Mouse (Mus musculus): ENCODE measurements around the gene Pcbd2. TPM values are rescaled to one million over a fixed set of nuclear protein-coding genes. Genes with fewer than 3 reads are reported as not detected.
"Not testable (repeated sequence)": the region's sequence is repeated elsewhere in the genome, so short reads cannot be mapped to it uniquely, and the experiment has no call there.

Gene Pcbd2
- total RNA-seq (2015; ENCODE audit: low replicate concordance) (16.6 and 49.0 TPM in 2 replicates), total RNA-seq (2017; ENCODE audit: low replicate concordance) (2.1 and 22.8 TPM in 2 replicates)

GRCm38 (mm10) chr13:55727120-55727838 is at the start of gene Pcbd2:
Pcbd2 (plus strand) TSS chr13:55727368.
- ATAC-seq (replicated peaks; ENCODE audit: low FRiP score, poor library complexity, severe bottlenecking) = peak; percentile 93

- ATAC-seq (replicated peaks; ENCODE audit: low FRiP score, poor library complexity, severe bottlenecking) = no peak
Measured at GRCm38 (mm10) chr13:55682201-55682600, 45.0 kb upstream of the Pcbd2 start.

GRCm38 (mm10) chr13:55683581-55683980 is 43.6 kb upstream of the Pcbd2 start:
- ATAC-seq (replicated peaks; ENCODE audit: low FRiP score, poor library complexity, severe bottlenecking) = no peak

GRCm38 (mm10) chr13:55686107-55686633 is 41.0 kb upstream of the Pcbd2 start:
- no peak for ATAC-seq (replicated peaks; ENCODE audit: low FRiP score, poor library complexity, severe bottlenecking)

- ATAC-seq (replicated peaks; ENCODE audit: low FRiP score, poor library complexity, severe bottlenecking) = no peak
Measured at GRCm38 (mm10) chr13:55687927-55688602, 39.1 kb upstream of the Pcbd2 start.

GRCm38 (mm10) chr13:55692535-55693242 is 34.5 kb upstream of the Pcbd2 start, which contains the start of gene B230219D22Rik:
B230219D22Rik (plus strand) TSS chr13:55693124.
- ATAC-seq (replicated peaks; ENCODE audit: low FRiP score, poor library complexity, severe bottlenecking) = peak; percentile 94

GRCm38 (mm10) chr13:55693243-55693721 is 33.9 kb upstream of the Pcbd2 start:
- no peak; the same call in 1 of the 2 replicates for ATAC-seq (replicated peaks; ENCODE audit: low FRiP score, poor library complexity, severe bottlenecking)

GRCm38 (mm10) chr13:55694110-55694509 is 33.1 kb upstream of the Pcbd2 start:
- no peak for ATAC-seq (replicated peaks; ENCODE audit: low FRiP score, poor library complexity, severe bottlenecking)

- not testable (repeated sequence) for ATAC-seq (replicated peaks; ENCODE audit: low FRiP score, poor library complexity, severe bottlenecking)
Measured at GRCm38 (mm10) chr13:55695989-55696388, 31.2 kb upstream of the Pcbd2 start.

GRCm38 (mm10) chr13:55704301-55704700 is 22.9 kb upstream of the Pcbd2 start:
- ATAC-seq (replicated peaks; ENCODE audit: low FRiP score, poor library complexity, severe bottlenecking) = no peak

- no peak for ATAC-seq (replicated peaks; ENCODE audit: low FRiP score, poor library complexity, severe bottlenecking)
Measured at GRCm38 (mm10) chr13:55712846-55713245, 14.3 kb upstream of the Pcbd2 start.

- ATAC-seq (replicated peaks; ENCODE audit: low FRiP score, poor library complexity, severe bottlenecking) = peak; percentile 99
Measured at GRCm38 (mm10) chr13:55714501-55715166, 12.5 kb upstream of the Pcbd2 start, which contains the start of gene Txndc15. Txndc15 (plus strand) TSS chr13:55714650.

GRCm38 (mm10) chr13:55715167-55715512 is 12.0 kb upstream of the Pcbd2 start:
- ATAC-seq (replicated peaks; ENCODE audit: low FRiP score, poor library complexity, severe bottlenecking) = peak; percentile 36; the same call in 1 of the 2 replicates

- no peak for ATAC-seq (replicated peaks; ENCODE audit: low FRiP score, poor library complexity, severe bottlenecking)
Measured at GRCm38 (mm10) chr13:55715908-55716510, 11.2 kb upstream of the Pcbd2 start.

- no peak for ATAC-seq (replicated peaks; ENCODE audit: low FRiP score, poor library complexity, severe bottlenecking)
Measured at GRCm38 (mm10) chr13:55721516-55721915, 5.7 kb upstream of the Pcbd2 start.

GRCm38 (mm10) chr13:55721995-55722394 is 5.2 kb upstream of the Pcbd2 start:
- no peak for ATAC-seq (replicated peaks; ENCODE audit: low FRiP score, poor library complexity, severe bottlenecking)

GRCm38 (mm10) chr13:55726598-55727119 is 509 bp upstream of the Pcbd2 start:
- ATAC-seq (replicated peaks; ENCODE audit: low FRiP score, poor library complexity, severe bottlenecking) = no peak

GRCm38 (mm10) chr13:55727839-55728238 is 671 bp downstream of the Pcbd2 start:
- ATAC-seq (replicated peaks; ENCODE audit: low FRiP score, poor library complexity, severe bottlenecking) = peak; percentile 81

- no peak for ATAC-seq (replicated peaks; ENCODE audit: low FRiP score, poor library complexity, severe bottlenecking)
Measured at GRCm38 (mm10) chr13:55730716-55731115, 3.5 kb downstream of the Pcbd2 start.

Data from erythroid progenitor cell, adult 5-6 weeks (primary cell).